Mouse (Mus musculus) olfactory bulb, adult 2 months (tissue): Measurements from ENCODE around the gene Kif1b.

Experiments
- CTCF ChIP-seq: fragments of 200-500 bp; IDR thresholded peaks from 2 replicates; pipeline ENCODE4 v1.5.1; 2012; ENCODE audit warnings: low read depth, mild to moderate bottlenecking, low read length, moderate library complexity; ENCODE audit not compliant: insufficient read depth
- POLR2A ChIP-seq: fragments of 200-500 bp; IDR thresholded peaks from 2 replicates; pipeline ENCODE4 v1.6.1; 2012; ENCODE audit warnings: mild to moderate bottlenecking, low read depth, low read length, moderate library complexity; ENCODE audit not compliant: insufficient read depth

DNA sequence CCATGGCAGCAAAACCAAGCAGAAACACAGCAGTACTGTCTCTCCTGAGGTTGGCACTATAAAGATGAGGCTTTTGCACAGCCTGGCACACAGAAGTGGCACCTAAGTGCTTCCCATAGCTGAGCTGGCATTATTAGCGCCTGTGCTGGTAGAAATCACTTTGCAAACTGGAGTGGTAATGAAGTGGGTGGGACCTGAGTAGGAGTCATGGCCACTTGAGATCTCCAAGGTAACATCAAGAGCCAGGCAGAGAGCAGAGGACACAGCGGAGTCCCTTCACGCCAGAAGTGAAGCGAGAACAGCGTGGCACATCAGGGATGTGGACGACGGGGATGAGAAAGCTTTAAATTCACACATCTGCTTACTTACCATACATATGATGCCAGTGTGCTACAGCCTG lies 19.8 kb upstream of the Kif1b start:
- TF ChIP-seq POLR2A (no peak), CTCF (no peak)
